Comparison of ENCODE assay signal across 12 mouse cellular contexts in the genomic region with DNA sequence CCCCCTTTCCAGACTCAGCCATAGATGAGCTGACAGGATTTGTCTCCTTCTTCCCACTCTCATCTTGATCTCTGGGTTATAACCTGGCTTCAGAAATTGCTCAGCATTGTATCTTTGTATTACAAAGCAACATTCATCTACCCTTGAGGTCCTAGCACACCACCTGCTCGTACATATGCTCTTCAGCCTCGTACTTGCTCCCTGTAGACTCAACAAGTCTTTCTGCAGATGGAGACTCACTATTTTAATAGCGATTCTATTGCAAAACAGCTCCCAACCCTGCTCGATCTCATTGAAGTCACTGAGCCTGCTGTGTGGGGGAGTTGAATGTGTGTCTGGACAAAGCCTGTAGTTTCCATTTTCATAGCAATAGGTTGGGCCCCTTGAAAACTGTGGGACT.
"Had no signal": no experiment of that assay in that cellular context is flagged by ENCODE, and none has a peak within 500 bp of the region (broad histone marks: within the 10 kb centered on the region; RNA-seq: fewer than 3 reads in every experiment).

No protein-coding gene starts in this region.

- H3K27me3 ChIP-seq: limb, embryonic 12.5 days; liver, embryonic 13.5 days; midbrain, embryonic 13.5 days had no signal

- DNase-seq: kidney, adult 2 months; kidney, postnatal 25 days; liver, embryonic 13.5 days; lung, adult 2 months; thymus, adult 18-20 months; thymus, postnatal 36 days had no signal

- H3K27ac ChIP-seq: kidney, postnatal 0 days; left cerebral cortex, adult 2 months; limb, embryonic 12.5 days; liver, embryonic 13.5 days; macrophage; midbrain, embryonic 13.5 days had no signal

- H3K9ac ChIP-seq: limb, embryonic 12.5 days; liver, embryonic 13.5 days; midbrain, embryonic 13.5 days had no signal

- H3K4me3 ChIP-seq: left cerebral cortex, adult 2 months; limb, embryonic 12.5 days; liver, embryonic 13.5 days; midbrain, embryonic 13.5 days had no signal

- H3K36me3 ChIP-seq: limb, embryonic 12.5 days; liver, embryonic 13.5 days; midbrain, embryonic 13.5 days had no signal

- ATAC-seq: midbrain, embryonic 13.5 days; midbrain, embryonic 16.5 days had no signal

- H3K4me1 ChIP-seq: liver, embryonic 13.5 days had no signal

- H3K9me3 ChIP-seq: limb, embryonic 12.5 days; liver, embryonic 13.5 days; midbrain, embryonic 13.5 days had no signal

- H3K4me2 ChIP-seq: limb, embryonic 12.5 days; liver, embryonic 13.5 days; midbrain, embryonic 13.5 days had no signal
